Mouse (Mus musculus): ENCODE data around the gene Rpl10l.

The Rpl10l gene

DNA sequence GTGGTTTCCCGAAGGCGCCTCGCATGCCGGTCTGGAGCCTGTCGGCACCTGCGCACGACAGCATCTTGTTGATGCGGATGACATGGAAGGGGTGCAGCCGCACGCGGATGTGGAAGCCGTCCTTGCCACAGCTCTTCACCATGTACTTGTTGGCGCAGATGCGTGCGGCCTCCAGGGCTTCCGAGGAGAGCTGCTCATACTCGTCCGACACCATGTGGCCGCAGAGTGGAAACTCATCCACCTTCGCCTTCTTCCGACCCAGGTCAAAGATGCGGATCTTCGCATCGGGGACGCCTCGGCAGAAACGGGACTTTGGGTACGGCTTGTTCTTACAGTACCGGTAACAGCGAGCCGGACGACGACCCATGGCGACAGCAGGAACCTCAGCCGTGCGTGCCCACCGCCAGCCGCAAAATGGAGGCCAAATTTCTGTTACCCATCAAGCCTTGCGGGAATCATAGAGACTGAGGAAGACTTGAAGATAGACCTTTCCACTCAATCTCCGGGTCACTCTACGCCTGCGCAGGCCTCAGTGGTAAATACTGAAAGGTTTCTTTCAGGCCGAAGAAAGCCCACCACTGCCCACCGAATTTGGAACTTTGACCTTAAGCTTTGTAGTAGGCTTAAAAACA is at the start of gene Rpl10l:
TSS of gene Rpl10l (minus strand) at position 411 of the 632 bp plus-strand sequence.
- DNase-seq (ENCODE audit: low spot score in 2 of 2): no peak

DNA sequence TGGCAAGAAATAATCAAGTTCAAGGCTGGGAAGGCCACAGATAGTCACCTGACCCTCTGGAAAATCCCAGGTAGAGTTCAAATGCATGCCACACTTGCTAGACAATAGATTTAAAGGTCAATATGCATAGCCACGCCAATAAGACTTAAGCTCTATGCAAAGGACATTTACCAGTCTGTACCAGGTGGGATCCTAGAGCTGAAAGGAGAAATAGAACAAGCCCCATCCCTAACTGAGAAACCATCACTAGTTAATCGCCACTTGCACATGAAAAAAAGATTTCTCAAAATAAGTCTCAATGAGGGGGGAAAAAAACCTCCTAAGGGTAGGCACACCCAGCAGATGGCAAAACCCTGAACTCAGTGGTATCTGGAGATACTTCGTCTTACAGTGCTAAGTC is 8.3 kb downstream of the Rpl10l start:
- no peak for DNase-seq (ENCODE audit: low spot score in 2 of 2)

DNA sequence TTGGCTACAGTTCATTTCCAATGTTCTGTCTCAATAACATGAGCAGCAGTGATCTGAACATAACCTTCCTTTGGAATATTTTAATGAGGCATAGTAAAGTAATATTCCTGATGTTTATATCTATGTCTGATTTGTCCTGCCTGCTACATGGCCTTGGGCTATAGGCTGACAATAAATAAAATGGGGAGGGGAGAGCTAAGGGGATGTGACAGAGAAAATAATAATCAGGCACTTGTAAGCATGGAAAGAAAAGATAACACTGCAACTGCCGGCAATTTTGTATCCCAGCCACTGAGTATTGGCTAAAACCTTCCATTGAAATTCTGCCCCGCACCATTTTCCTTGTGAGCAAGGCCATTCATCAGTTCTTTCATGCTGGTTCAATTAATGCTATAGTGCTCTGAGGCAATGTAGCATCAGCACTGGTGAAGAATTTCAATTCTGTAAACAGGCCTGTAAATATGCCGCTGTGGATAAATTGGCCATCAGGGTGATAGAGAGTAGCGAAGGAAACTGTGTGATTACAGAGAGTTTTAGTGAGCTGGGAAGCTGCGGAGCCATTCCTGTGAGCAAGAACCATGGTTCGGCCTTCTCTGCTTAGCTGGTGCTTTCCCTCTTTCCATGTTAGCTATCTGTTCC is 38.6 kb downstream of the Rpl10l start:
- no peak for DNase-seq (ENCODE audit: low spot score in 2 of 2)

GRCm38 (mm10) chr12:66234158-66234557 is 50.0 kb downstream of the Rpl10l start:
- DNase-seq (ENCODE audit: low spot score in 2 of 2): no peak
